Mouse (Mus musculus) hindbrain, embryonic 14.5 days (tissue): ENCODE data around the gene Uvssa. TPM values are rescaled to one million over a fixed set of nuclear protein-coding genes. Genes with fewer than 3 reads are reported as not detected.

ENCODE experiments used
- ATAC-seq: fragments of 200-750 bp; cut with Nextera tagmentation; 2 replicates; pipeline ENCODE4 v1.8.0; 2017; ENCODE audit warnings: moderate number of reproducible peaks, mild to moderate bottlenecking, moderate TSS enrichment, moderate library complexity; ENCODE audit not compliant: low FRiP score
- DNase-seq: peaks from one replicate; pipeline ENCODE4 v3.0.0-alpha.2; 2015; ENCODE audit warnings: low spot score
- H3K27ac ChIP-seq: fragments of 300-500 bp; sonication (generic); 2 replicates; pipeline ENCODE4 v1.5.1; 2014; ENCODE audit warnings: mild to moderate bottlenecking, moderate library complexity
- H3K27me3 ChIP-seq: fragments of 300-500 bp; sonication (generic); 2 replicates; pipeline ENCODE4 v1.6.1; 2014; ENCODE audit warnings: mild to moderate bottlenecking, low read length, mixed read lengths; ENCODE audit not compliant: control insufficient read depth, insufficient read depth
- H3K36me3 ChIP-seq: fragments of 300-500 bp; sonication (generic); replicated peaks from 2 replicates; pipeline ENCODE4 v1.6.1; 2014; ENCODE audit not compliant: control insufficient read depth, insufficient read depth
- H3K4me1 ChIP-seq: fragments of 300-500 bp; sonication (generic); replicated peaks from 2 replicates; pipeline ENCODE4 v1.6.1; 2014; ENCODE audit warnings: antibody characterized with exemption, low read length, mixed read lengths; ENCODE audit not compliant: control insufficient read depth, insufficient read depth
- H3K4me2 ChIP-seq: fragments of 300-500 bp; sonication (generic); replicated peaks from 2 replicates; pipeline ENCODE4 v1.6.1; 2014; ENCODE audit warnings: mild to moderate bottlenecking, moderate library complexity
- H3K4me3 ChIP-seq: fragments of 300-500 bp; sonication (generic); replicated peaks from 2 replicates; pipeline ENCODE4 v1.5.1; 2014; ENCODE audit warnings: mild to moderate bottlenecking, low read length
- H3K9ac ChIP-seq: fragments of 300-500 bp; sonication (generic); 2 replicates; pipeline ENCODE4 v1.6.1; 2014
- H3K9me3 ChIP-seq: fragments of 300-500 bp; sonication (generic); 2 replicates; pipeline ENCODE4 v1.6.1; 2016; ENCODE audit warnings: low read length; ENCODE audit not compliant: control insufficient read depth
- WGBS: fragments of 180-500 bp; shearing (Covaris S2); extraction: QIAGEN DNeasy Blood & Tissue Kit; methylation state at CpG from one replicate; pipeline ENCODE4 v1.1.7; 2014; 5-methylcytosine and 5-hydroxymethylcytosine counted together
- polyA plus RNA-seq: library from polyadenylated mRNA; unstranded; fragments of >200 nt; fragmentation: Nextera tagmentation; extraction: Ambion mirVana; gene quantifications from 2 replicates; pipeline ENCODE4 v1.2.1, GENCODE M21; 2014

The Uvssa gene
- polyA plus RNA-seq, 1 experiment from 2014 or later: 8.3 TPM

DNA sequence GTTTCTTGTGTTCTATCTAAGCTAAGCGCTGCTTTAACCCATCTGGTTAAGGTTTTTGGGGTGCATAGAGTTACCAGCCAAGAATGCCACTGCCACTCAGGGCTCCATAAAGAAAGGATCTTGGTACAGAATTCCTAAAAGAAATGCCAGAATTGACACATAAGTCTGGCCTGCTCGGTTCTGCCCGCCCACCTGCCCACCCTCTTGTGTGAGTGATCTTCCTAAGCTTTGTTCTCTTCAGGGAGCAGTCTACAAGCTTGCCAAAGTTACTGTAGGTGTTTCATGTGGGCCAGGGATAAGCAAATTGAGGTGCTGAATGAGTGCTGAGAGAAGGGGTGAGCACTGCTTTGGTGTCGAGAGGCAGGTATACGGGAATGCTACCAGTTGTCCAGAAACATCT is 15.1 kb upstream of the Uvssa start:
- H3K4me1 ChIP-seq: no peaks in the 10 kb centered on the region
- no peaks in the 10 kb centered on the region for H3K9me3 ChIP-seq
- no peak overlapping the region for H3K4me3 ChIP-seq
- H3K4me2 ChIP-seq: no peak overlapping the region
- ATAC-seq: no peak
- H3K27ac ChIP-seq: no peak overlapping the region
- H3K27me3 ChIP-seq: no peaks in the 10 kb centered on the region
- peaks cover 97% of the 10 kb centered on the region for H3K36me3 ChIP-seq
- DNase-seq: no peak
- H3K9ac ChIP-seq: no peak overlapping the region
- WGBS: 95% methylated on average over 5 of the region's 5 CpGs

DNA sequence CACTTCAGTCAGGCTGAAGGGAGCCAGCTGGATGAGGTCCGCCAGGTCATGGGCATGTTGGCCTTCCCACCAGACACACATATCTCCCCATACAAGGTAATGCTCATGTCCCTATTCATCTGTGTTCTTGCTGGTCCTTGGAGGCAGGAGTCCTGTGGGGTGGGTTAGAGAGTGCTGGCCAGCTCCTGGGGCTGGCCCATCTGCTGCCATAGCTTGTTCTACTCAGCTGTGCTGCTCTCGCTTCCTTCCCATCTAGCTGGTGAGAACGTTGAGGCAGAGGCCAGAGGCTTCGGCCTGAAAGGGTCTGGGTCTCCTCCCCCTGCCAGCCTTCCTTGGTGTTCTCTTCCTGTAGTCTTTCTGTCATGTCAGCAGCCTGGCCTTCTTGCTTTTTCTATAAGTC is 9.7 kb upstream of the Uvssa start:
- no peaks in the 10 kb centered on the region for H3K9me3 ChIP-seq
- no peak overlapping the region for H3K27ac ChIP-seq
- H3K36me3 ChIP-seq: peaks cover 99% of the 10 kb centered on the region
- no peak overlapping the region for H3K4me2 ChIP-seq
- ATAC-seq (no peak), DNase-seq (no peak)
- no peaks in the 10 kb centered on the region for H3K27me3 ChIP-seq
- WGBS: 96% methylated on average over 4 of the region's 4 CpGs
- no peak overlapping the region for H3K4me3 ChIP-seq
- no peaks in the 10 kb centered on the region for H3K4me1 ChIP-seq
- H3K9ac ChIP-seq: no peak overlapping the region

DNA sequence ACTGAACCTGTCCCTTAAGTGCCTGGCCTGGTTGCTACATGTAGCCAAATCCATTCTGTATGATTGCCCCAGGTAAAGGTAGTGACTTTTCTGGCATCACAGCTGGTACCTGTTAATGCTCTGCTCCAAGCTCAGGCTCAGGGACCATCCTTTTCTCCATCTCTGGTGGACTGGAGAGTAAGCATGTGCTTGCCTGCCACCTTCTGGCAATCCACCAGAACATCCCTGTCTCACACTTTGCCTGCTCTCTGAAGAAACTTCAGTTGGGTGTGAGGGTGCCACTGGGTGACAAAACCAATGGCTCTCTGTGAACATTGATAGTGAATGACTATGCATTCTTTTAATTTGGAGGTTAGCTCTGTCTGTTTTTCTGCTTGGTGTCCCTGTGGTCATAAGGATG is 7.2 kb upstream of the Uvssa start:
- H3K36me3 ChIP-seq: peaks cover 85% of the 10 kb centered on the region
- ATAC-seq: 0 out of 2 replicates have a peak, but pooled peaks have one; percentile 48

DNA sequence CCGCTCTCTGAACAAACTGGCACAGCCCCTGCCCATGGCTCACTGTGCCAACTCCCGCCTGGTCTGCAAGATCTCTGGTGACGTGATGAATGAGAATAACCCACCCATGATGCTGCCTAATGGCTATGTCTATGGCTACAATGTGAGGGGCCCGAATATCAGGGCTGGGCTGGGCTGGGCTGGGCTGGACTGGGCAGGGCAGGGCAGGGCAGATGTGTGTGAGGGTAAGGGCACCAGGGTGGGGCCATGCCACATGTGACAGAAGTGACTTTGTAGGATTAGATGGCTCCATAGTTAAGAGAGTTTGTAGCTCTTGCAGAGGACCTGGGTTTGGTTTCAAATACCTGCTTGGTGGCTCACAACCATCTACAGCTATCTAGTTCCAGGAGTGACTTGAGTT is 6.7 kb upstream of the Uvssa start:
- no peak for ATAC-seq
- no peak for DNase-seq

More for the DNA sequence above, 7.2 kb upstream of the Uvssa start:
- Histone ChIP-seq H3K4me2 (no peak overlapping the region), H3K27me3 (no peaks in the 10 kb centered on the region), H3K9ac (no peak overlapping the region), H3K9me3 (no peaks in the 10 kb centered on the region), H3K4me1 (no peaks in the 10 kb centered on the region), H3K27ac (no peak overlapping the region), H3K4me3 (no peak overlapping the region)
- DNase-seq: peak; percentile 62

GRCm38 (mm10) chr5:33372331-33373038 is 5.9 kb upstream of the Uvssa start:
- peaks cover 72% of the 10 kb centered on the region for H3K36me3 ChIP-seq
- H3K4me2 ChIP-seq: no peak overlapping the region
- peaks cover 4% of the 10 kb centered on the region; the same call in 1 of the 2 replicates for H3K4me1 ChIP-seq
- no peaks in the 10 kb centered on the region for H3K9me3 ChIP-seq
- no peaks in the 10 kb centered on the region for H3K27me3 ChIP-seq
- ATAC-seq: no peak
- 69% methylated on average over 18 of the region's 18 CpGs for WGBS
- DNase-seq: no peak
- H3K27ac ChIP-seq: no peak overlapping the region
- no peak overlapping the region for H3K9ac ChIP-seq
- no peak overlapping the region for H3K4me3 ChIP-seq

More for the DNA sequence above, 6.7 kb upstream of the Uvssa start:
- Histone ChIP-seq H3K4me3 (no peak overlapping the region), H3K36me3 (peaks cover 80% of the 10 kb centered on the region), H3K27ac (no peak overlapping the region), H3K4me1 (no peaks in the 10 kb centered on the region), H3K9me3 (no peaks in the 10 kb centered on the region), H3K9ac (no peak overlapping the region), H3K4me2 (no peak overlapping the region), H3K27me3 (no peaks in the 10 kb centered on the region)
- WGBS: 83% methylated on average over 4 of the region's 4 CpGs

- Histone ChIP-seq H3K4me1 (peaks cover 13% of the 10 kb centered on the region), H3K9me3 (no peaks in the 10 kb centered on the region), H3K4me3 (peak overlapping the region; percentile 53; the same call in 1 of the 2 replicates), H3K4me2 (peak overlapping the region; percentile 93), H3K9ac (no peak overlapping the region), H3K27ac (0 out of 2 replicates have a peak overlapping the region, but pooled peaks have one; percentile 95), H3K36me3 (peaks cover 35% of the 10 kb centered on the region), H3K27me3 (no peaks in the 10 kb centered on the region)
- no peak for DNase-seq
- 65% methylated on average over 6 of the region's 6 CpGs for WGBS
- ATAC-seq: no peak
Observed at GRCm38 (mm10) chr5:33377176-33377575, 1.2 kb upstream of the Uvssa start.

- Histone ChIP-seq H3K36me3 (peaks cover 28% of the 10 kb centered on the region), H3K9me3 (no peaks in the 10 kb centered on the region), H3K27me3 (no peaks in the 10 kb centered on the region), H3K4me1 (peaks cover 13% of the 10 kb centered on the region), H3K27ac (peak overlapping the region; percentile 95), H3K4me3 (peak overlapping the region; percentile 53), H3K9ac (peak overlapping the region; percentile 81), H3K4me2 (peak overlapping the region; percentile 93)
- 1% methylated on average over 21 of the region's 21 CpGs for whole genome bisulfite sequencing
- DNase-seq: no peak
- no peak; the same call in 1 of the 2 replicates for ATAC-seq
Observed at GRCm38 (mm10) chr5:33377801-33378301, 498 bp upstream of the Uvssa start.

- Histone ChIP-seq H3K4me2 (no peak overlapping the region), H3K36me3 (peaks cover 39% of the 10 kb centered on the region), H3K9me3 (no peaks in the 10 kb centered on the region), H3K4me1 (no peaks in the 10 kb centered on the region), H3K27me3 (no peaks in the 10 kb centered on the region), H3K9ac (no peak overlapping the region), H3K4me3 (no peak overlapping the region), H3K27ac (no peak overlapping the region)
- ATAC-seq (no peak), DNase-seq (no peak)
- 81% methylated on average over 11 of the region's 11 CpGs for WGBS
Observed at GRCm38 (mm10) chr5:33387550-33387949, 9.2 kb downstream of the Uvssa start.

GRCm38 (mm10) chr5:33393803-33394202 is 15.5 kb downstream of the Uvssa start:
- Histone ChIP-seq H3K4me1 (peaks cover 3% of the 10 kb centered on the region; the same call in 1 of the 2 replicates), H3K9ac (no peak overlapping the region), H3K27ac (no peak overlapping the region), H3K27me3 (no peaks in the 10 kb centered on the region), H3K9me3 (no peaks in the 10 kb centered on the region), H3K4me3 (no peak overlapping the region), H3K36me3 (peaks cover 23% of the 10 kb centered on the region), H3K4me2 (no peak overlapping the region)
- 18% methylated on average over 7 of the region's 7 CpGs for WGBS
- peak; percentile 88 for DNase-seq
- ATAC-seq: peak; percentile 68; the same call in 1 of the 2 replicates
